Mouse (Mus musculus) monocyte, adult 59 days (primary cell): ENCODE measurements around the gene Tcea3. TPM values are rescaled to one million over a fixed set of nuclear protein-coding genes. Genes with fewer than 3 reads are reported as not detected.

ENCODE experiments used
- total RNA-seq, 2 experiments: library from RNA; stranded (reverse); gene quantifications; one replicate each; pipeline ENCODE4 v1.2.4; 2023

Tcea3 gene
- 1 to 10 TPM; 6.0 to 6.2 TPM for total RNA-seq

GRCm38 (mm10) chr4:136247729-136248463 is at the start of gene Tcea3:
TSS of gene Tcea3 (plus strand) at chr4:136247729.

GRCm38 (mm10) chr4:136206033-136206893 is 41.3 kb upstream of the Tcea3 start, which contains the start of gene Asap3:
TSS of gene Asap3 (plus strand) at chr4:136206365.

GRCm38 (mm10) chr4:136284455-136284854 is 36.9 kb downstream of the Tcea3 start, which contains the start of gene Zfp46:
TSS of gene Zfp46 (plus strand) at chr4:136284683.

GRCm38 (mm10) chr4:136310229-136311041 is 62.9 kb downstream of the Tcea3 start, which contains the start of gene Hnrnpr:
TSS of gene Hnrnpr (plus strand) at chr4:136310942.

Other genes starting within 250 kb of the Tcea3 start
- gene Eloa, start 226.0 kb upstream of the Tcea3 start, total RNA-seq, result 10 to 100 TPM; 67.4 to 70.3 TPM
- gene Rpl11, start 194.3 kb upstream of the Tcea3 start, total RNA-seq, result 100 to 1,000 TPM; 643 to 744 TPM
- gene Id3, start 104.2 kb upstream of the Tcea3 start, total RNA-seq, result 10 to 100 TPM; 38.4 to 43.4 TPM
- 10 to 100 TPM; 40.7 to 45.3 TPM for gene E2f2, start 75.3 kb upstream of the Tcea3 start, total RNA-seq
- under 1 TPM in 1 of 2 experiments, not detected in 1; 0.24 TPM for gene Asap3, start 41.4 kb upstream of the Tcea3 start, total RNA-seq
- 10 to 100 TPM in 1 of 2 experiments, 1 to 10 TPM in 1; 9.7 to 10.9 TPM for gene Zfp46, start 37.0 kb downstream of the Tcea3 start, total RNA-seq
- gene Hnrnpr, start 63.2 kb downstream of the Tcea3 start, total RNA-seq, result 10 to 100 TPM; 59.6 to 62.2 TPM
- not detected for gene Htr1d, start 175.8 kb downstream of the Tcea3 start, total RNA-seq
- gene 6030445D17Rik, start 214.5 kb downstream of the Tcea3 start, total RNA-seq, result not detected
- 10 to 100 TPM; 11.8 to 13.0 TPM for gene Luzp1, start 222.0 kb downstream of the Tcea3 start, total RNA-seq